Mouse (Mus musculus): ENCODE measurements around the gene Nfkb1.

Nfkb1 gene

DNA sequence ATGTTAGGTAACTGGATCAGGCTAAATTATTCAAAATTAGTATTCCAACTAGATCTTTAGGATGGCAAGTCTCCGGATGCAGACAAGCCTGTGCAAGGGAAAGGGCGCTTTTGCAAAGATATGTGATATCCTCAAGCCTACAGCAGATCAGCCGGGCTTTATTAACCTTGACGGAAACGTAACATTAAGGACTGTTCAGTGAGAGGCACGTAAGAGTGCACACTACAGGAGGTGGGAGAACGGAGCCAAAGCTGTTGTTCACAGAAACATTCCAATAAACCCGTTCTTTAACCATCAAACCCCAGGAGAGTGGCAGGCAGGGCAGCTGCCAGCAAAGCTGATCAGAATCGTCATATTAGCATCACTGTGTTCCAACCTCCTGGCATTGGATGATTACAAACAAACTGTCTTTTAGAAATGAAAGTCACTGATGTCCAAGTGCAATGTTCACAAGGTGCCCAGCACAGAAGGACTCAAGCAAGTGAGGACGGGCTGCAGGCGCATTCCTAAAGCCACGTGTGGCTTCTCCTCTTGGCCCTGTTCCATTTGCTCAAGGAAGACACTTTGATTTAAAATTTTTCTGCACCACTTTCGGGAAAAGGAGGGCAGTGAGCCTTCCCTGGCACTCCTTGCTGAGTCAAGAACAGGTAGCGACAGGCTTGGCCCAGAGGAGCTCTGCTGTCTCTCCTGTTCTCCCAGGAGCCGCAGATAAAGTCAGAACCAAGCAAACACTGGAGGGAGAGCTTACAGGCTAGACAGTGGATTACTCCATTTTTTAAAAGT, 40.4 kb downstream of the Nfkb1 start:
- H3K9me3 ChIP-seq (ENCODE audit: low read length), result no peaks in the 10 kb centered on the region
- no peak for TF ChIP-seq CTCF (conservative IDR thresholded peaks at IDR 0.05; ENCODE audit: low read length)
- TF ChIP-seq POU5F1 (IDR thresholded peaks at IDR 0.05; ENCODE audit: borderline replicate concordance, low read length), result no peak
- no peak for TF ChIP-seq NANOG (IDR thresholded peaks at IDR 0.05; ENCODE audit: borderline replicate concordance, low read length)
- no peak overlapping the region for H3K4me3 ChIP-seq (replicated peaks; ENCODE audit: low read length)
- peaks cover 16% of the 10 kb centered on the region for H3K4me1 ChIP-seq (replicated peaks; ENCODE audit: low read depth, low read length)
- no peaks in the 10 kb centered on the region for H3K27me3 ChIP-seq (ENCODE audit: insufficient read depth, low read length)
- peaks cover 4% of the 10 kb centered on the region; the same call in 1 of the 2 replicates for H3K36me3 ChIP-seq (ENCODE audit: insufficient read depth, low read length)

DNA sequence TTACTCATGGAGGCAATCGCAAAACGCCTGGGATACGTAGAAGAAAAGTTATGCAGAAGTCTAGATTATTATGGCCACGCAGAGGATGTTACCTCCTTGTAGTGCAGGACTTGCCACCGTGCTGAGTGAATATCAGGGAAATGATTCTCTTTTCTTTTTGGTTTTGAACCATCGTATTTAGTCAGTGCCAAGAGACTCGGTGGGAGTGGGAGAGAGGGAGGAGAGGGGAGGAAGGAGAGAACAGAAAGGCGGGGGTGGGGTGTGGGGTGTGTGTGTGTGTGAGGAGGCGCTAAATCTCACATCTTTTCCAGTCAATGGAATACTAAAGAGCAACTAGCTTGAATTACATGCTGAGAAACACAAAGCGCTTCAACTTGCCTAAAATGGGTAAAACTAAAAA, 41.5 kb downstream of the Nfkb1 start:
- no peak overlapping the region for H3K4me3 ChIP-seq (replicated peaks; ENCODE audit: low read length)
- TF ChIP-seq CTCF (conservative IDR thresholded peaks at IDR 0.05; ENCODE audit: low read length), result no peak

DNA sequence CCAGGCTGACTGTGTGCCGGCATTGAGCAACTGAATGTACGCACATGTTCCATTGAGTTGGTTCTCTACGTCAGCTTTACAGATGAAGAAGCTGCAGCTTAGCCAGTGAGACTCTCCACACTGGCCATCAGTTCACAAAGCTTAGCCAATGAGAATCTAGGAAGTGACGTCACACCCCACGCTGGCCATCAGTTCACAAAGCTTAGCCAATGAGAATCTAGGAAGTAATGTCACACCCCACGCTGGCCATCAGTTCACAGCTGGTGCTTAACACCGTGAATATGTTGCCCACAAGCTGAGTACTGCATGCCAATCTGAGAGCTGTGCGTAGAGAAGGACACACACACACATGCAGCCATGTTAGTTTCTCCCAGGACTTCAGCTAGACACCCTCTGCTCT, 42.8 kb downstream of the Nfkb1 start:
- no peak for TF ChIP-seq NANOG (IDR thresholded peaks at IDR 0.05; ENCODE audit: borderline replicate concordance, low read length)
- no peak for TF ChIP-seq POU5F1 (IDR thresholded peaks at IDR 0.05; ENCODE audit: borderline replicate concordance, low read length)
- TF ChIP-seq CTCF (conservative IDR thresholded peaks at IDR 0.05; ENCODE audit: low read length), result no peak
- no peak overlapping the region for H3K4me3 ChIP-seq (replicated peaks; ENCODE audit: low read length)
- H3K9me3 ChIP-seq (ENCODE audit: low read length), result no peaks in the 10 kb centered on the region

More for the DNA sequence above, 41.5 kb downstream of the Nfkb1 start:
- Histone ChIP-seq H3K9me3 (ENCODE audit: low read length) (no peaks in the 10 kb centered on the region), H3K4me1 (replicated peaks; ENCODE audit: low read depth, low read length) (peaks cover 16% of the 10 kb centered on the region), H3K27me3 (ENCODE audit: insufficient read depth, low read length) (no peaks in the 10 kb centered on the region), H3K36me3 (ENCODE audit: insufficient read depth, low read length) (peaks cover 4% of the 10 kb centered on the region; the same call in 1 of the 2 replicates)

DNA sequence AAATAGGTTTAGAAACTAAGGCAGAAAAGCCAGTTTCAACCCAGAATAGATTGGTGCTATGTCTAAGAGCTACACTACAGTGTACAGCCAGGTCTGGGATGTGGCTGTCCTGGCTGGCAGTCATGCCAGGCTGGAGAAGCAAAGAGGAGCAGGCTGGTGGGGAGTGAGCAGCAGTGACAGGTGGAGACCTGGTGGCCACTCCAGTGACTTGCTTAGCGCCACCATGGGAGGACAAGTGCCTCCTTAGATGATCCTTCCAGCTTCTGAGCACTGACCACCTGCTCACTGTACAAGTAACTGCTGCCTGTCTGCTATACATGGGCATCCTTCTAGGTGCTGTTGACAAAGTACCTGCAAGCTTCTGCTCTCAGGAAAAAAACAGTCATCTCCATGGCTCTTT, 44.7 kb downstream of the Nfkb1 start:
- Histone ChIP-seq H3K36me3 (ENCODE audit: insufficient read depth, low read length) (no peaks in the 10 kb centered on the region), H3K4me3 (replicated peaks; ENCODE audit: low read length) (no peak overlapping the region), H3K27me3 (ENCODE audit: insufficient read depth, low read length) (no peaks in the 10 kb centered on the region), H3K9me3 (ENCODE audit: low read length) (no peaks in the 10 kb centered on the region), H3K4me1 (replicated peaks; ENCODE audit: low read depth, low read length) (peaks cover 16% of the 10 kb centered on the region)
- TF ChIP-seq NANOG (IDR thresholded peaks at IDR 0.05; ENCODE audit: borderline replicate concordance, low read length), result no peak
- TF ChIP-seq POU5F1 (IDR thresholded peaks at IDR 0.05; ENCODE audit: borderline replicate concordance, low read length), result no peak
- no peak for TF ChIP-seq CTCF (conservative IDR thresholded peaks at IDR 0.05; ENCODE audit: low read length)

More for the DNA sequence above, 42.8 kb downstream of the Nfkb1 start:
- peaks cover 4% of the 10 kb centered on the region; the same call in 1 of the 2 replicates for H3K36me3 ChIP-seq (ENCODE audit: insufficient read depth, low read length)
- H3K4me1 ChIP-seq (replicated peaks; ENCODE audit: low read depth, low read length), result peaks cover 20% of the 10 kb centered on the region
- no peaks in the 10 kb centered on the region for H3K27me3 ChIP-seq (ENCODE audit: insufficient read depth, low read length)

DNA sequence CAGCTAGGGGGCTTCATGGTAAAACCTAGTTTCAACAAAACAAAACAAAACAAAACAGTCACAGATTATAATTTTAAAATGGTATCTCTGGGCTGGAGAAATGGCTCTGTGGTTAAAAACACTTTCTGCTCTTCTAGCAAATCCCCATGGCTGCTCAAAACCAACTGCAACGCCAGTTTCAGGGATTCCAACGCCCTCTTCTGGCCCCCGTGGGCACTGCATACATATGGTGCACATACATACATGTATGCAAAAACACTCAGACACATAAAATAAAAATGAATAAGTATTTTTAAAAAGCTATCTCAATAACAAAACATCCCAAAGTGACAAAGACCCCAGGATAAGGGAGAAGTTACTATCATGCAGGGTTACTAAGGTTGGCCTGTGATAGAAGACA, 46.4 kb downstream of the Nfkb1 start:
- TF ChIP-seq NANOG (IDR thresholded peaks at IDR 0.05; ENCODE audit: borderline replicate concordance, low read length) (no peak), POU5F1 (IDR thresholded peaks at IDR 0.05; ENCODE audit: borderline replicate concordance, low read length) (no peak), CTCF (conservative IDR thresholded peaks at IDR 0.05; ENCODE audit: low read length) (peak; percentile 60)
- H3K4me1 ChIP-seq (replicated peaks; ENCODE audit: low read depth, low read length), result peaks cover 23% of the 10 kb centered on the region
- no peaks in the 10 kb centered on the region for H3K9me3 ChIP-seq (ENCODE audit: low read length)
- H3K4me3 ChIP-seq (replicated peaks; ENCODE audit: low read length), result no peak overlapping the region
- H3K36me3 ChIP-seq (ENCODE audit: insufficient read depth, low read length), result no peaks in the 10 kb centered on the region
- H3K27me3 ChIP-seq (ENCODE audit: insufficient read depth, low read length), result no peaks in the 10 kb centered on the region

DNA sequence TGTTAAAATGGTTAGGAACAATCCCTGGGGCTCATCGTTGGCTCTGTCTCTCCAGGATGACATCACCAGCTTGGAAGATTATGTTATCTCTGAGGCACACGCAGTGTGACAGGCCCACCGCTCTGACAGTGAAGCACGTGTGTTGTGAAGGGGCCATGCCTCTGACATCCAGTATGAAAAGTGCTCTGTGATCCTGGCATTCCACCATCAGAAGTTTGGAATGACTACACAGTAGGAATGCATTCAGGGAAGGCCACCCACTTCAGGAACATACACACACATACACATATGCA, 49.8 kb downstream of the Nfkb1 start:
- Histone ChIP-seq H3K4me3 (replicated peaks; ENCODE audit: low read length) (no peak overlapping the region), H3K36me3 (ENCODE audit: insufficient read depth, low read length) (no peaks in the 10 kb centered on the region), H3K4me1 (replicated peaks; ENCODE audit: low read depth, low read length) (peaks cover 33% of the 10 kb centered on the region), H3K9me3 (ENCODE audit: low read length) (no peaks in the 10 kb centered on the region), H3K27me3 (ENCODE audit: insufficient read depth, low read length) (no peaks in the 10 kb centered on the region)
- no peak for TF ChIP-seq NANOG (IDR thresholded peaks at IDR 0.05; ENCODE audit: borderline replicate concordance, low read length)
- TF ChIP-seq CTCF (conservative IDR thresholded peaks at IDR 0.05; ENCODE audit: low read length), result no peak
- no peak for TF ChIP-seq POU5F1 (IDR thresholded peaks at IDR 0.05; ENCODE audit: borderline replicate concordance, low read length)

DNA sequence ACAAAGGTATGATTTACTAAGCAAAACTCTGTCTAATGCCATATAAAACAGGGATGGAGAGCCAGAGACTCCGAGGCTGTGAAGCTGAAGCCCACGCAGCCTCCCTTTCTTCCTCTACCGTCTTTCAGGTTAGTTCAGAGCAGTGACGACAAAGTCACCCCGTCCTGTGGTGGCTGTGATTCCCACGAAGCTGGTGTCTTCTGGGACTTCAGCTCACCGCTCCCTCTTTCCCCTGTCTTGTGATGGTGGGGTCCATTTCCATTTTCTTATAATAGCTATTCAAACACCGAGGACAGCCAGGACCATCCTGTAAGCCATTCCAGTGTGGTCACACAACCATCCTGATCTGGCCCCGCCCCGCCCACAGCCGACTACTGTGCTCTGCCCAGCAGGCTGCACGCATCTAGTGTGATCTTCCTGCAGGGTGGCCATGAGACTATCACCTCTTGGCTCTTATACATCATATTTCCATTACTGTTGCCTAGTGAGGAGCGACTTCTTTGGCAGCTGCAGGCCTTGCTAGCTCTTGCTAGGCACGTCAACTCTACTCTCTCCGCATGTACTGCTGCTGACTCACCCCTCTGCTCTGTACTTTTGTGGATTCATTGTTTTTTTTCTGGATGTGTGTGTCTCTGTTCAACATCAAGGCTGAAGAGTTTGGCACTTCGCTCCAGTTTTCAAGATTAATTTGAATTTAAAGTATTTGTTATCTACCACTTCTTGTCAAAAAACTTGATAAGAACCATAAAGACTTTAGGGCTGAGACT, 50.3 kb downstream of the Nfkb1 start:
- Histone ChIP-seq H3K36me3 (ENCODE audit: insufficient read depth, low read length) (no peaks in the 10 kb centered on the region), H3K27me3 (ENCODE audit: insufficient read depth, low read length) (no peaks in the 10 kb centered on the region), H3K9me3 (ENCODE audit: low read length) (no peaks in the 10 kb centered on the region), H3K4me3 (replicated peaks; ENCODE audit: low read length) (no peak overlapping the region), H3K4me1 (replicated peaks; ENCODE audit: low read depth, low read length) (peaks cover 38% of the 10 kb centered on the region)
- TF ChIP-seq POU5F1 (IDR thresholded peaks at IDR 0.05; ENCODE audit: borderline replicate concordance, low read length) (no peak), NANOG (IDR thresholded peaks at IDR 0.05; ENCODE audit: borderline replicate concordance, low read length) (no peak), CTCF (conservative IDR thresholded peaks at IDR 0.05; ENCODE audit: low read length) (no peak)

DNA sequence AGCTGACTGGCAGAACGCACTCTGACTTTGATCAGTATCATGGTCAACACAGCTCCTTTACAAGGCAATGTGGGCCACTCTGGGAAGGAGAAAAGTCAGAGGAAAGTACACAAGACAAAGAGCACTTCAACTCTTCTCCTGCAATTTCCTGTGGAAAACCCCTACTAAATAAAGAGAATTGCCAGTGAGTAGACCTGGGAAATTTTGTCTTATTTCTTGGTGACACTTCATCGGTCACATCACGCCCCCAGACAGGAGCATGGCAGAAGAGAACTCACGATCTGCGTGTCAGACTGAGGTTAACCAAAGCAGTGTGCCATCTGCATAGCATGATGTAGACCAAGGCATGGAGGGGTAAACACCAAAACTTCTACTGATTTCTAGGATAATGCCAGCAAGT, 51.1 kb downstream of the Nfkb1 start:
- H3K4me1 ChIP-seq (replicated peaks; ENCODE audit: low read depth, low read length), result peaks cover 42% of the 10 kb centered on the region
- TF ChIP-seq CTCF (conservative IDR thresholded peaks at IDR 0.05; ENCODE audit: low read length) (no peak), POU5F1 (IDR thresholded peaks at IDR 0.05; ENCODE audit: borderline replicate concordance, low read length) (no peak), NANOG (IDR thresholded peaks at IDR 0.05; ENCODE audit: borderline replicate concordance, low read length) (no peak)
- H3K36me3 ChIP-seq (ENCODE audit: insufficient read depth, low read length), result no peaks in the 10 kb centered on the region
- no peak overlapping the region for H3K4me3 ChIP-seq (replicated peaks; ENCODE audit: low read length)
- no peaks in the 10 kb centered on the region for H3K27me3 ChIP-seq (ENCODE audit: insufficient read depth, low read length)
- no peaks in the 10 kb centered on the region for H3K9me3 ChIP-seq (ENCODE audit: low read length)
